Mouse (Mus musculus): ENCODE data around the gene Tprg.

The Tprg gene

DNA sequence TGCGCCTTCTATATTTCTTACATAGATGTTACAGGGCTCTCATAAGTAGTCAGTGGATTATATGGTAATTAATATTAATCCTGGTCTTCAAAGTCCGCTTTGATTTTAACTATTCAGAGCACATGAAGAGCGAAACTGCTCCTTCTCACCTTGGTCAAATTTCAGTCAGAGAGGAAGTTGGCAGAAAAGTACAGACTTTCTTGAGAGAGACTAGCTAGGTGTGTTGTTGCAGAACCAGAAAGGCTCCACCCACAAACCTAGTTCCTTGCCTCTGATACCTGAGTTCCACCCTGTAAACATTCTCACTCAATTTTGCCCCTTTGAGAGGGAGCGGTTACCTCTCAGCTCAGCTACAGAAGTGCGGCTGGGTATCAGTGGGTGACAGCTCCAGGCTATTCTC, at the start of gene Tprg:
Gene Tprg (plus strand): TSS at position 301 of the 400 bp plus-strand sequence.
- DNase-seq (ENCODE audit: extremely low read depth, insufficient read length, low spot score), result no peak

DNA sequence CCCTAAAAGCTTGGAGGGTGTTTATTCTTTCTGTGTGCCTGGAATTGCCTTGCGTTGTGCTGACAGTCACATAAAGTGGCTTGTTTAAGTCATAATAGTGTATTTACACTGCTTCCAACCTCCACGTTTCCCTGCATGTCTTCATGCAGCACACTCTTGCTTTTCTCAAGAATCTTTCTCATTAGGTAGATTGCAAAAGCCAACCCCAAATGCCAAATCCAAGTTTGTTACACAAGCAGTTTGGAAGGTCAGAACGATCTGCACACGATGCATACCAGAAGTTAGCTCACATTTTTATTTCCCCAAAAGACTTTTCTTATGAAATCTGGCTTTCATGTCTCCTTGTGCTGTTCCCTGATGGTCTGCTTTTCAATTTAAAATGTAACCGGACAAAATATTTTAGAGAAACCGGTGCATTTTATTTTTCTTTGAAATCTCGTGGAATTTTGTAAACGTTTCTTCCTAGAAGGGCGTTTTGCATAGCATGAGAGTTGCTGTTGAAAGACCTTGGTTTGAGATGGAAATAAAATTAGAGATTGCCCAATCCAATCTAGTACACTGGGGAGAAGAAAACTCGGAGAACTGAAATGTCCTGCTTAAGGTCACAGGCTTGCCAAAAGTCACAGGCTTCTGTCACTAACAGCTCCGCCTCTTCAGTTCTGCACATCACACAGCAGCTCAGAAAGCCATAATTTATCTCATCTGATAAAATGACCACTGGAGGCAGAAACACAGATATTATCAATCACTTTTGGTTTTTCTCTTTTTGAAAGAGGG, 48.2 kb upstream of the Tprg start:
- DNase-seq (ENCODE audit: extremely low read depth, insufficient read length, low spot score), result no peak

DNA sequence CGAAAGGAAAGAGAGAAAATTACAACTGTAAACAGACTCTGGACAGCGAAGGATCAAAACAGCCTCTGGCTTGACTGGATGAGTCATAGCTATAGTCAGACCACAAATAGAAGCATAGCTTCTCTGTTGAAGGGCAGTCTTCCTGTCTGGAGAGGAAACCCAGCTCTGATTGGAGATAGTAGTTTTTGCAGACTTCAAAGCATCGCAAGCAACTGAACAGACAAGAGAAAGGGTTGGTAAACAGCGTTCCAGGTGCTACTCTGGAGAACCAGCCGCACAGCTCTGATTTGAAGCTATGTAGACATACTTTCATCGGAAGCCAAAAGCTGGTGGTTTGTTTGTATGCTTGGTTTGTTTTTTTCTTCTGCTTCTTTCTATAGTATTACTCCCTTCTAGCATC, 37.7 kb upstream of the Tprg start:
- peak; percentile 13 for DNase-seq (ENCODE audit: extremely low read depth, insufficient read length, low spot score)

DNA sequence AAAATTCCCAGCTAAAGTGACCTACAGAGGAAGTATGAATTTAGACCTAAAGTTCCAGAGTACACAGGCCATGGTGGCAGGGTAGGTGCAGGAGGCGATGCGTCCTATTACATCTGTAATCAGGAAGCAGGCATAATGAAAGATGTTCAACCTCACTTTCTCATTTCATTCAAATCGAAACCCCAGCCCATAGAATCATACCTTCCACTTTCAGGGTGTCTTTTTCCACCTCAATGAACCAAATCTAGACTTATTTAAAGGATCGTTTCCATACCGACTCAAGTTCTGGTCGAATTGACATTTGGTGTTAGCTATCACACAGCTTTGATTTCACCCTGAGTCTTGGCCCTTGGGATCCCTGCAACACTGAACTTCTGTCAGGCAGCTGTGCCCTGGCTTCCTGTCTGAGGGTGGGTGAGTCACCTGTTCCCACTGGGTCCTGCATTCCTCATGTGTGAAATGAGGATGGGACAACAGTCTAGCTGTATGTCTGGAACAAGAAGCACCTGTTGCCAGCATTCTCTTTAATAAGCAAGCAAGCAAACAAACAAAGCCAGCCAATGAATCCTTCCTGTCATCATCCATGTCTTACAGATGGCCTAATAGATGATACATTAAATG, 36.4 kb upstream of the Tprg start:
- no peak for DNase-seq (ENCODE audit: extremely low read depth, insufficient read length, low spot score)

DNA sequence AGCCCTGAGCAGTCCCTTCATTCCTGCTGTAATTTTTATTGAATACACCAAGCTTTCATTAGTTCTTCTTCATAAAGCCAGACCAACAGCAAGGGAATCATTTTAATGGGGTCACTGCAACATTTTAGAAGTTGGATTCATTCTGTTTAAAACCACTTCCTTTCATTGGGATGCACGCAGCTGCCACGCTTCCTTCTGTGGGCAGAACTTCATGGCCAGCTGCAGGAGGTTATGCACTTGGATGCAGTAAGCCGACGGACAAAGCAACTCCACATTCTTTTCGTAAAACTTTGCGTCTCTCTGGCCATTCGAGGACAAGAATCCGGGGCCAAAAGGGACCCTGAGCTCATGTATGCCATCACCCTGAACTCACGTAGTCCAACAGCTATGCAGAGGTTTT, 35.5 kb upstream of the Tprg start:
- no peak for DNase-seq (ENCODE audit: extremely low read depth, insufficient read length, low spot score)

DNA sequence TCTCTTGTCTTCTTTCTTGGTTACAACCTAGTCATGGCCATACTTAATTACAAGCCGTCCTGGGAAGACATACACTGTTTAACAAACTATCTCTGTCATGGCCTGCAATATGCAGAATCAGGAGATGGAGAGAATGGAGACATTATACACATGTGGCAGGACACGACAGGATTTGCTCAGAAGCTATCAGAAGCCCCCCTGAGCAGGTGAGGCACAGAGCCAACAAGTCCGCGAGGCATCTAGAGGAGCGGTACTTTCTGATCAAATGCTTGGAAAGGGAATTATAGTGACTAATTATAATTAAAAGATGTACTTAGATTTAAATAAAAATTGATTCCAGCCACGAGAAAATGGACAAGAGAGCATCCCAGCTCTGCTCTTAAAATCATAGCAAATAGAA, 32.0 kb upstream of the Tprg start:
- DNase-seq (ENCODE audit: extremely low read depth, insufficient read length, low spot score), result no peak

DNA sequence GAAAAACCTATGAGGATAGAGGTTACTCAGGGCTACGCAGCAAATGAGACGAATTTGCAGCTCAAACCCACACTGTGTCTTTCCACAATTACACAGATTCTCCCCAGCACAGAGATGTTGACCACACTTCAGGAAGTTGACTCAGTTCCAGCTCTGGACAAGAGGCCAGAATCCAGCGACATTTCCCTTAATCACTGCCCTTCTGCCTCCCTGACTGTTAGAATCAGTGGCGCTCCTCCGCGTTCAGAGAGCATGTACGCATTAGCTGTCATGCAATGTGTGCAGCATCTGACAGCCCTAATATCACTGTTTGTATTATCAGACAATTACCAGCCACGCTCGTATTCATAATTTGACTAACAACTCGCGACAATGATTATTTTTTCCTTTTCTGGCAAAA, 31.4 kb upstream of the Tprg start:
- no peak for DNase-seq (ENCODE audit: extremely low read depth, insufficient read length, low spot score)

DNA sequence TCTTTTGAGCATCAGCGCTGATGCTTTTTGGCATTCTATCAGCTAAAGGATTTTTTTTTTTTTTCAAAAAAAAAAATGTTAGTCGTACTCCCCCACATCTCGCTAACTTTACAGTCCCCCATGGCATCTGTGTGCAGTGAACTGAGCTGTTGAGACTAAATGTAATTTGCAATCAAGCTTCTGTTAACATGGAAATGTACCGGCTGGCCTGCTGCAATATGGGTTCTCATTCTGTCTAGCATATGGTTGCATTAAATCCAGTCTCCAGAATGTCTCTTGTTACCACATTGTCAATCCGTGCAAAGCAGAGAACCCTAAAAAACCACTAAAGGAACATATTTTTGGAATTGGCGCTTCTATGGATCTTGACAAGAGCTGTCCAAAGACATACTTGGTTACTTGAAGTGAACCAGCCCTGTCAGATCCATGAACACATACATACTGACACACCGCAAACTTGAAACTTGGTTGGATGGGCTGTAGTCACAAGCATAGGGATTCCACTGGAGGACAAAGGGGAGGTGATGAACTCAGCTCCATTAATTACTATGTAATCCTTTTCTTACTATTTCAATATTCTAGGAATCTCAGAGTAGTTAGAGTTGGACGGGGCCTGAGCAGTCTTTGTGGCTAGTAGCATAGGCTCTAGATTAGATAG, 30.9 kb upstream of the Tprg start:
- DNase-seq (ENCODE audit: extremely low read depth, insufficient read length, low spot score), result no peak

DNA sequence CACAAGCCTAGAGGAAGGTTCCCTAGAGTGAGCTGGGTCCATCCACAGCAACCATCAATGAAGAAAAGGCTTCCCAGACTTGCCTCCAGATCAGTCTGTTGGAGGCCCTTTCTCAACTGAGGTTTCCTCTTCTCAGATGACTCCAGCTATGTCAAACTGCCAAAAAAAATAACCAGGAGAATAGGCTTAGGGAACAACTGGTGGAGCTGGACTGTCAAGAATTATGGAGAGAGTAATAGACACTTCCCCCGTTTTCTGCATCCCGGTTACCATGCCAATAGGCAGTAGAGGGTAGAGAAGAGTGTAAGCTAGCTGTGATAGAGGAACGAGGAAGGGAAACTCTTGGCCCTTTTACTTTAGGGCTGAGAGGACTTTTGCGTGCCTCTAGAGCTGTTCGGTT, 24.3 kb upstream of the Tprg start:
- DNase-seq (ENCODE audit: extremely low read depth, insufficient read length, low spot score), result no peak

DNA sequence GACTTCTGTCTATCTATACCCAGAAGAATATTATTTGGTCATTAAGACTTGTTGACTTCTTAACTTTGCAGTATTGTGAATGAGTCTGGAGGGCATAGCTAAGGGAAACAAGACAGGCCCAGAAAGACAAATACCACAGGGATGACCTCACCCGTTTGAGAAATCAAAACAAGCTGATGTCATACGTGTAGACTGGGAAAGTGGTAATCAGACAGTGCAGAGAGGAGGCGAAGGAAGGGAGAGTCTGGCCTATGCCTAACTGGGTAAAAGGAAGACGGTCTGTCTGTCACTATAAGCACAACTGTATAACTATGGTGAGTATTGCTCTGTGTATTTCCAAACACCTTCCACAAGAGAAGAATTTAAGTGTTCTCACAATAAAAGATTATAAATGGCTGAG, 23.7 kb upstream of the Tprg start:
- peak; percentile 49 for DNase-seq (ENCODE audit: extremely low read depth, insufficient read length, low spot score)

DNA sequence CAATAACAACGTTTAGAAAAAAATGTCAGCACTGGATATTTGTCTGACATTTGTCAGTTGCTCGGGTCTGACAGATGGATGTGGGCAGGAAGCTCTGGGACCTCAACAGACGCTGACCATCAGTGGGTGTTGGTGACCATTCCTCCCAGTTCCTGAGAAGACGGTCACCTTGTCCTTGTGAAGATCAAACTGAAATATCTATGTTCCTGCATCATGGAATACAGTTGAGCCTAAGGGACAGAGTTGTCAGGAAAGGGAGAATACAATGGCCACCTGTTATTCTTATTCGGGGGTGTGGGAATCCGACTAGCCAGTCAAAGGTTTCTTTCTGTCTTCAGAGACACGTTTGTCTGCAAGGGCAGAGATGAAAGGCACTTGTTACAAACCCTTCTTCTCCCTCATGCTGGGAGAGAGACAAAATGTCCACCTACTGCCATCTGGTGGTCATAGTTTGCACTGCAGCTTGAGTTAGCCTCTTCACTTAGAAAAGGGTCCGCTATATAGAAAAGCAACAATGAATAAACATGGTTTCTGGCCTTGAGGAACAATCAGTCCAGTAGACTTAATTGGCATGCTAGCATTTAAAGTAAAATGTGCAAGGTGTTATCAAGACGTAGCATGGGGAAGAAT, 23.0 kb upstream of the Tprg start:
- peak; percentile 37 for DNase-seq (ENCODE audit: extremely low read depth, insufficient read length, low spot score)

DNA sequence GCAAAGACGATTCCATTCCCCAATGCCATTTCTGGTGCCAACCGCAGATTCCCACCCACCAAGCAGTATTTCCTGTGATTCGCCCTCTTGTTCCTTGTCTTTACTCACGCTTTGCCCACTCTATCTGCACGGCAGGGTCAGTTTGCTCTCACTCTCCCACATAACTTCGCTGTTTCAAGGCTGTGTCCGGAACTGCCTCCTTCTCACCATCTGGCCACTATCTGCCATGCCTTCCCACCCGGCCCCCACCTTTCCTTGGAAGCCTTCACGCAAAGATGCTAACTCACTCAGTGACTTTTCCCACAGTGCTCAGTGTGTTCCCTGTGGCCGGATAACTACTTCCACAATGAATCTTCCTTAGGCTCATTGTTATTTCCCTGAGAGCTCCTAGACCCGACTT, 21.4 kb upstream of the Tprg start:
- DNase-seq (ENCODE audit: extremely low read depth, insufficient read length, low spot score), result no peak

DNA sequence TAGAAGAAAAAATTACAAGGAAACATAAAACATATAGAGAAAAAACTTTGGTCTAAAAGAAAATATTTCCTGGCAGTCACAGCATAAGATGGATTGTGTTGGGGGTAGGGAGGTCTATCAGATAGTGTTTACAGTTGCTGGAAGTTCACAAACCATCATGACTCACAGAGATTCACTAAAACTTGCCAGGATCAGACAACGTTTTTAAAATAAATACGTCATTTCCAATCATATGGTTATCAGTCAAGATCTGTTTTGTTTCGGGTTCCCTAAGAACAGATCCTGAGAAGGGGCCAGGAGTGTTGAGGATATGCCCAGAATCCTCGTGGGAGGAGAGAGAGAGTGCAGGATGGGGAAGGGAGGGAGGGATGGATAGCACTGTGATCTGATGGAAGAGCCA, 18.3 kb upstream of the Tprg start:
- DNase-seq (ENCODE audit: extremely low read depth, insufficient read length, low spot score), result no peak

DNA sequence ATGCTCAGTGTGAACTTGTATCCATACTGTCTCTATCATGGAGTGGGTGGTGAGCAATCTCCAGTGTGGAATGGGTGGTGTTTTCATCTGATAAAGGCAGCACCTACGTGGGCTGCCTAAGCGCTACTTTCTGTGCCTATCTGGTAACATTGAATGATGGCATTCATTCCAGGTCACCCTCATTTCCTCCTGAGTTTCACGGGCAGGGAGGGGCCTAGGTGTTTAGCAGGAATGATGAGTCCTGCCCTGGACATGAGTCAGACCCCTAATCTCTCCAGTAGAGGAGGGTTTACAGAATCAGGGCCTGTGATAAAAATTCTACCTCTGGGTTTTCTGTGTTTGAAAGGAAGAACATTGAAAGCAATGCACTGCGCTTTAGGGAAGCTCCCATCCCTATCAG, 4.1 kb upstream of the Tprg start:
- DNase-seq (ENCODE audit: extremely low read depth, insufficient read length, low spot score), result no peak

DNA sequence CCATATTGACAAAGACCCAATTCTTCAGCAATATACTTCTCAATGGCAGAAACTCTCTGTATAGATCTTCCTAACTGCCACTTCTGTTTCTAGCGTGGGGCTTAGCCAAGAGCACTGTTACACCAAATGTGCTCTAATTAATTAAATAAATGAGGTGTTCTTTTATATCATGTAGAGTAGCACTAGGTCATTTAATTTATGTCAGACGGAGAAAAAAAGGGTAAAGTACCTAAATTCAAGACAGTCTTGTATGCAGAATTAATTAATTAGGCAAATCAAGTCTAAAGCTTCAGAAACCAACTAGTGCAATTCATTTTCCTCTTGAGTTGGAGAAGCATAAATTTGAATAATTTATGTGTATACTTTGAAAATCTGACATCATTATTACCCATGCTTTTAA, 7.1 kb downstream of the Tprg start:
- no peak for DNase-seq (ENCODE audit: extremely low read depth, insufficient read length, low spot score)

DNA sequence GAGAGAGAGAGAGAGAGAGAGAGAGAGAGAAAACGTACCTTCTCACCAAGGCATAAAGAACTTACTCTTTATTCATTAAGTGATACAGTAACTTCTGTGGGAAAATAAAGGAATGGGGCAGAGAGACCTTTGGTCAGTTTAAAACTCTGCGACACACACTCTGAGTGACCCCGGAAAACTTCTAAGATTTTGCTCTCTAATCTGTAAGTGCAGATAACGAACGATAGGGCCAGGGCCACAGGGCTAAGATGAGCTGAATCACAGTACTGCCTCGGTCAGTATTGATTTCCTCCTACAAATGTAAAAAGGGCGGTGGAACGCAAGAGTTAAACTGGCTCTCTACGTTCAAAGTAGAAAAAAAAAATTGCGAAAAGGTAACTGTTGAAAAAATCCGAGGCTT, 8.9 kb downstream of the Tprg start:
- no peak for DNase-seq (ENCODE audit: extremely low read depth, insufficient read length, low spot score)

DNA sequence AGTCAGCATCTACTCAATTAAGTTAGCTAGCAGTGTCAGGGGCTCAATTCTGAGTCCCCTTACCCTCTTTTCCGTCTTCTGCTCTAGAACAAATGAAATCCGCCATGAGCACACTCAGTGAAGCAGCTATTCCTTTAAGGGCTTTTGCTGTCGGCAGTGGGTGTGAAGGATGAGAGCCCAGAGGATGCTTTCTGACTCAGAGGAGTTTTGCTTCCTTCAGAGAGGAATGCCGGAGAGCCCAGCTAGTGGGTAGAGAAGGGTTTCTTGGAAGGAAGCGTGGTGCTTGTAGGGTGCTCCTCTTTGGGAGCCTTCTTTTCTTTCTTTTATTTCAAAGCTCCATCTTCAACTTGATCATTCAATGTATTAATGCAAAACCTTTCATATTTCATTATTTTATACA, 10.1 kb downstream of the Tprg start:
- DNase-seq (ENCODE audit: extremely low read depth, insufficient read length, low spot score), result no peak

DNA sequence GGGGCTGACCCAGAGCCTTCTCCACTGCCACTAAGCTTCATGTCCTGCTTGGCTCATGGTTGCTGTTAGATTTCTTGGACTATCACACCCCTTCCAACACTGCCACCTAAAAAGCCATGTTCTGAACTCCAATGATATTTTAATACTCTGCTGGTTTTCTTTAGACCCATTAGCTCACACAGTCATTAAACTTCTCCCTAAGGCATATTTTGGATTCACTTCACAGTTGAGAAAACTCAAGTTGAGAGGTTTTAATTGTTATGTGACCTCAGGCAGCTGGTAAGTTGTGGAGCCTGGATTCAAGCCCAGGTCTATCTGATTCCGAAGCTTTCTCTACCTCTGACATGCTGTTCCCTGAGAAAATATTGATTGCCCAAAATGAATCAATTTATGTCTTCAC, 11.6 kb downstream of the Tprg start:
- no peak for DNase-seq (ENCODE audit: extremely low read depth, insufficient read length, low spot score)

DNA sequence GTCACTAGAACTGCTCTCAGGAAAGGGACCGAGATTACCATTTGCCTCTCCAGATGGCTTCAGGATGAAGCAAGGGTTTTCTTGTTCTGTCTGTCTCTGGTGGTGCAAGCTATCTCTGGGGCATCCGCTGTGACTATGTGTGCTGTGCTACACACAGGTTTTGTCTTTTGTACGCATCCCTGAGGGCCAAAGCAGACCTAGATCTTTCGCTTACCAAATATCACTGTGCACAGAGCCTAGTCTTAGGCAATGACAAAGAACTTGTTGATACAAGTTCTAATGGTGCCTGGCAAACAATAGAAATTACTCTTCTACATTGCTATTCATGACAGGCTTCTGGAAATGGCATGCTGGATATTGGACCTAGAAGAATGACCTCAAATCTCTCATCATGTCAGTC, 16.0 kb downstream of the Tprg start:
- DNase-seq (ENCODE audit: extremely low read depth, insufficient read length, low spot score), result no peak

DNA sequence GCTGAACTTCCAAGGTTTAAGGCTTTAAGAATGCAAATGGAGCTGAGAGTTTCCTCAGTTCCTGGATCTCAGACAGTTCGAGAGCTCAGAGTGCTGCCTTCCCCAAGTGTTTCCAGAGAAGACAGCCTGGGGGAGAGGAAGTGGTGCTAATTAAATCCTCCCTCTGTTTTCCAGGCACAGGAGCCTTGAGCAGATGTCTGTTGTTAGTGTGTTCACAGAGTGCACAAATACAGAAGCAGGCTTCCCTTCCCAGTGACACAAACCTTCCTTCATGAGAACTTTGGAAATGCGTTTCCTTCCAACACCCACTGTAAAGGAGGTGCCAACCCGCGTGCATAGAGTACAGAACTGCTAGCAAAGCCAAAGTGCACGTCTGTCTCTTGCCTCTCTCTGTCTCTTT, 27.4 kb downstream of the Tprg start:
- no peak for DNase-seq (ENCODE audit: extremely low read depth, insufficient read length, low spot score)

DNA sequence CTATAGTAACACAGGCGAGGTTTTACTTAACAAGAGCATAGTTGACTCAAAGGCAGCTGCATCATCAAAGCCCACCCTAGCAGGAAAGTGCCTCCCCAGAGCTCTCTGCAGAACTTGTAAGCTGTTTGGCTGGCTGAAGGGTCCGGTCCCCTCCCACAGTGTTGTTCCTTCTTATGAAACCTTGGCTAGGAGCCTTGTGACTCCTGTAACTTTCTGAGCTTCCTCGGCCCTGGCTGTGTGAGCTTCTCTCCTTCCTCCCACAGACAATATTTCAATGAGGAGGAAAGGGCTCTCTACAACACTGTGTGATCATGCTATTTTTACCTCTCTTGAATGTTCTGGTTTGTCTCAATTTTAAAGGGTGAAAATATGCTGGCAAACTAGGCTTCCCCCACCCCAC, 28.5 kb downstream of the Tprg start:
- DNase-seq (ENCODE audit: extremely low read depth, insufficient read length, low spot score), result no peak

Data from 3134 (cell line).